Mouse (Mus musculus): Measurements from ENCODE around the gene Vamp1. TPM values are rescaled to one million over a fixed set of nuclear protein-coding genes. Genes with fewer than 3 reads are reported as not detected.
"Not testable (repeated sequence)": the region's sequence is repeated elsewhere in the genome, so short reads cannot be mapped to it uniquely, and the experiment has no call there.

Gene Vamp1
- total RNA-seq, 2 experiments from 2014 or later, result 8.1 to 9.1 TPM

- peak; percentile 57 to 64 for DNase-seq
- intact Hi-C loops (cut with DNase I), result loop anchor here (1.0 to 5.0 kb wide), 5 partner anchors 43 to 327 kb away; partner anchors contain the start of genes Iffo1 and Tapbpl
Observed at GRCm38 (mm10) chr6:125274841-125275563, 59.7 kb downstream of the Vamp1 start.

GRCm38 (mm10) chr6:125279729-125280128, 64.4 kb downstream of the Vamp1 start:
- intact Hi-C loops (cut with DNase I), result no loop called here

GRCm38 (mm10) chr6:125282721-125283120, 67.4 kb downstream of the Vamp1 start:
- intact Hi-C loops (cut with DNase I), result not testable (repeated sequence)
- DNase-seq, result peak in 1 of 2 experiments; percentile 20

More at GRCm38 (mm10) chr6:125279729-125280128, 64.4 kb downstream of the Vamp1 start:
- no peak for DNase-seq

- DNase-seq, result no peak
Observed at GRCm38 (mm10) chr6:125284250-125284649, 68.9 kb downstream of the Vamp1 start.

GRCm38 (mm10) chr6:125284751-125285150, 69.4 kb downstream of the Vamp1 start:
- no peak for DNase-seq
- intact Hi-C loops (cut with DNase I), result no loop called here

More at GRCm38 (mm10) chr6:125284250-125284649, 68.9 kb downstream of the Vamp1 start:
- intact Hi-C loops (cut with DNase I), result no loop called here

GRCm38 (mm10) chr6:125285890-125286289, 70.5 kb downstream of the Vamp1 start, which contains the start of gene Tuba3a:
TSS of gene Tuba3a (minus strand) at chr6:125286042.
- no peak for DNase-seq
- intact Hi-C loops (cut with DNase I), result no loop called here

GRCm38 (mm10) chr6:125286944-125287343, 71.6 kb downstream of the Vamp1 start:
- DNase-seq, result no peak
- intact Hi-C loops (cut with DNase I), result no loop called here

- intact Hi-C loops (cut with DNase I), result no loop called here
- DNase-seq, result no peak
Observed at GRCm38 (mm10) chr6:125288730-125289129, 73.4 kb downstream of the Vamp1 start.

- DNase-seq, result no peak
- intact Hi-C loops (cut with DNase I), result no loop called here
Observed at GRCm38 (mm10) chr6:125291329-125291728, 76.0 kb downstream of the Vamp1 start.

- intact Hi-C loops (cut with DNase I), result no loop called here
Observed at GRCm38 (mm10) chr6:125292256-125292655, 76.9 kb downstream of the Vamp1 start.

GRCm38 (mm10) chr6:125294049-125294448, 78.7 kb downstream of the Vamp1 start:
- DNase-seq, result no peak
- intact Hi-C loops (cut with DNase I), result no loop called here

More at GRCm38 (mm10) chr6:125292256-125292655, 76.9 kb downstream of the Vamp1 start:
- DNase-seq, result no peak

Small RNA genes within 50 kb of the gene (microRNA-seq; reads per million reads assigned to microRNA genes)
- gene Mir3098 (1.4 to 1.7 reads per million in 2 experiments), gene Mir8113 (0 reads per million in 2 experiments)

Other genes with a start within 250 kb of the Vamp1 start
- gene Pianp, start 218.9 kb upstream of the Vamp1 start, total RNA-seq (2021), result 1 to 10 TPM; 1.7 to 2.0 TPM
- 10 to 100 TPM; 27.7 to 29.3 TPM for gene Zfp384, start 206.4 kb upstream of the Vamp1 start, total RNA-seq (2021)
- 10 to 100 TPM; 41.8 to 47.3 TPM for gene Ing4, start 175.8 kb upstream of the Vamp1 start, total RNA-seq (2021)
- 1 to 10 TPM; 2.1 to 2.8 TPM for gene Acrbp, start 165.9 kb upstream of the Vamp1 start, total RNA-seq (2021)
- gene Lpar5, start 147.6 kb upstream of the Vamp1 start, total RNA-seq (2021), result under 1 TPM; 0.37 to 0.53 TPM
- gene Chd4, start 119.6 kb upstream of the Vamp1 start, total RNA-seq (2021), result 100 to 1,000 TPM; 170 to 183 TPM
- gene Nop2, start 83.6 kb upstream of the Vamp1 start, total RNA-seq (2021), result 10 to 100 TPM; 23.7 to 25.3 TPM
- 10 to 100 TPM; 13.0 to 17.8 TPM for gene Iffo1, start 70.3 kb upstream of the Vamp1 start, total RNA-seq (2021)
- 1,000 to 10,000 TPM; 3,414 to 3,559 TPM for gene Gapdh, start 49.1 kb upstream of the Vamp1 start, total RNA-seq (2021)
- 10 to 100 TPM; 42.3 to 51.8 TPM for gene Ncapd2, start 23.9 kb upstream of the Vamp1 start, total RNA-seq (2021)
- gene Mrpl51, start 23.8 kb upstream of the Vamp1 start, total RNA-seq (2021), result 100 to 1,000 TPM; 272 to 283 TPM
- gene Tapbpl, start 16.3 kb downstream of the Vamp1 start, total RNA-seq (2021), result 1 to 10 TPM; 2.8 to 4.4 TPM
- gene Cd27, start 21.5 kb downstream of the Vamp1 start, total RNA-seq (2021), result under 1 TPM; 0.37 to 0.55 TPM
- not detected for gene Tuba3a, start 70.5 kb downstream of the Vamp1 start, total RNA-seq (2021)
- 10 to 100 TPM; 42.8 to 49.4 TPM for gene Ltbr, start 98.3 kb downstream of the Vamp1 start, total RNA-seq (2021)
- gene Scnn1a, start 105.1 kb downstream of the Vamp1 start, total RNA-seq (2021), result under 1 TPM; 0.97 to 0.98 TPM
- gene Tnfrsf1a, start 133.8 kb downstream of the Vamp1 start, total RNA-seq (2021), result 10 to 100 TPM; 73.7 to 77.8 TPM
- gene Plekhg6, start 165.2 kb downstream of the Vamp1 start, total RNA-seq (2021), result not detected